Mouse (Mus musculus) ovary, postnatal 36 days (tissue): ENCODE measurements around the gene Stab1.

Source experiments
- DNase-seq: peaks from one replicate; pipeline ENCODE4 v3.0.0; 2022; ENCODE audit warnings: low spot score, mixed read lengths

Stab1 gene

DNA sequence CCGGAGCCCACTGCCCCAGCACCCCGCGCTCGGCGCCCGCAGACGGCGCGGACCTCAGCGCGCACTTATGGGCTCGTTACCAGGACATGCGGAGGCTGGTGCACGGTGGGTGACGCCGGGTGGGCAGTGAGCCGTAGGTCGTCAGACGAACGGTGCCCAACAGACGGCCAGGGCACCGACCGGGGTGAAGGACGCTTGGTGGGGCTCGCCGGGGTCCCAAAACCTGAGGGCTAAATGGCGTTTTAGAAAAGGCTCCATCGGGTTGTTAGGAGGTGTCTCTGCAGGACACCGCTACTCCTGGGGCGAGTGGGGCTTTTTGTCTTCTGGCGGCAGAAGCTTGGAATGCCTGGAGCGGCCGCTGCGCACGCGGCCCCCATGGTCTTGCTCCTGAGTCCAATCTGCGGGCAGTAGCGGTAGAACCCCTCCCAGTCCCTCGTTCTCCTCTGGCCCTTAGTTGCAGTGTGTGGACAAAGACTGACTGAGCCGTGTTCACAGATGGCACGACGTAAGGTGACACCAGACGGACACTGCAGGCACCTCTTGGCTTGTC is 37.1 kb downstream of the Stab1 start:
- peak; percentile 34 for DNase-seq

DNA sequence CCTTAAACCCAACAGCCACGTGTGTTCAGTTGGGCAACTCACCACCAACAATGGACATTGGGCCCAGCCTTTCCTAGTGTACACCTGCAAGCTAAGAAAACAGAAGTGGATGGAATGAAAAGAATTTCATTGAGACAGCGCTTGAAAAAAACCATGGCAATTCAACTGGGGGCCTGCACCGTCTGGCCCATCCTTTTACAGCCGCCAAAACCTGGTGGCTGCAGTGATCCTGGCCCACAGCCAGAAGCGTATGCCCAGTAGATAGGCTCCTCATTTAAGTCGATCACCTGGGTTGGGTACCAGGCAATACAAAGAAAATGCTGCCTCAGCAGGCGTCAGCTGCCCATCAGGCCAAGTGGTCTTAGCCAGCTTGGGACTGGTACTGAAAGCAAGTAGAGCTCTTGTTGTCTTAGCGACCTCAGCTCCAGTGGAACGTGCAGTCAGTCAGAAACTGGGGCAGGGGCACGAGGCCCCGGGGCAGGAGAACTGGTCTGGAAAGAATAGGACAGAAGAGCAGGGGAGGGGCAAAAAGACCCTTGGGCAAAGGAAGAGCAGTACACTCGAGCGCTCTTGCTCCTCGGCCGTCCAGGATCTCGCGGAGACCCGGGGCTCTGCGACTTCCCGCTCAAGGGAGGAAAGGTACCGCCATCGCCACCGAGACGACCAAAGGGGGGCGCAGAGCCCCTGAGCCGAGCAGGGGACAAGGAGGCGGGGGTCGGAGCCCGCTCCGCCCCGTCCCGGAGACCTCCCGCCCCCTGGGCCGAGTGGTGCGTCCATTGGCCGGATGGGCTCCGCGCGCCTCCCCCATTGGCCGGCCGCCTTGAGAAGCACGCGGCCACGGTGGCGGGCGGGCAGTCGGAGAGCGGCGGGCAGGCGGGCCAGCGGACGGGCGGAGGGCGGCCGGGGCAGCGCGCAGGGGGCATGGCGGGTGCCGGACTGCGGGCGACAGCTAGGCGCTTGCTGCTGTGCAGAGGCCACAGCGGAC is 37.9 kb downstream of the Stab1 start, which contains the start of gene Nt5dc2:
Nt5dc2 (plus strand) TSS at position 818 of the 985 bp plus-strand sequence.
- peak; percentile 92 for DNase-seq

DNA sequence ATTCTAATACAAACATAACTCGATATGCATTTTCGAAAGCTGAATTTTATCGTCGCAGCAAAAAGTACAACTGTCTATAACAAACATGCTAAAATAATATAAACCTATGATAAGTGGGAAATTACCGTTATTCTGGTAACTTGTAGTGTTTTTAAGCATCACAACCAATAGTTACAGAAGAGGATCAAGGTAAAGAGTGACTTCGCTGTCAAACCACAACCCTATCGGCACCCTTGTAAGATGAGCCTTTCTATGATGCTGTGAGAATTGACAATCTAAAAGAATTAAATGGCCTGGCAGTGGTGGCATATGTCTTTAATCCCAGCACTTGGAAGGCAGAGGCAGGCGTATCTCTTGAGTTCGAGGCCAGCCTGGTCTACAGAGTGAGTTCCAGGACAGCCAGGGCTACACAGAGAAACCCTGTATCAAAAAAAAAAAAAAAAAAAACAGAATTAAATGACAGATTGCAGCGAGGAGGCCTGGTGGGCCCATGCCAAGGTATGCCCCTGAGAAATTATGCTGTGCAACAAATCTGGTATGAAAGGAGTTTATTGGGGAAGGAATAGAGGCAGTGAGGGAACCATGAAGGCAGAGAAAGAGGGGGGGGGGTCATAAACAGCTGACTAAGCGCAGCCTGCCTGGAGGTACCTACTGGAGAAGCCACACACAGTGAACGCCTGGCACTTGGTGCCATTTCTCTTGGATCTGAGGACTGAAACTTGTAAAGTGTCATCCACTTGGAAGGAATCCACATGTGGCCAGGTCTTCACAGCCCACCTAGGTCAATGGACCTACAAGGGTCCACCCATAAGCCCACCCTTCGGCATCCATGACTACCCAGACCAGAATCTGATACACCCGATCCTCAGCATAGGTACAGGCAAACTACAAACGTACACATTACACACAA is 38.9 kb downstream of the Stab1 start:
- no peak for DNase-seq

DNA sequence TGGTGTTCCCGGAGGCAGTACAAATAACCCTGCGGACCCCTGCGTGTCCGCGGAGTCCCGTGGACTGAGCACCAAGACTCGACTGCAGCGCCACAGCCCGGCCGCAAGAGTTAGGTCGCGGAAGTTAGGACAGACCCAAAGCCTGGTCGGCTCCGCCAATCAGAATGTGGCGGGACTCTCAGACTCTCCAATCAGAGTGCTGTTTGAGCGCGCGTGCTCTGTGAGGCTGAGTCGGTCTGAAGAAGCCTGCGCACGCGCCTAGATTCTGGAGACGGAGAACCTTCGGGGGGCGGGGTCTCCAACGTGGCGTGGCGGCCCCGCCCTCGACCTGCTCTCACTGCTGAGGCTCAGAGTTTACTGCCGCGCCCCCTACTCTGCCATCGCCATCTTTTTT is 39.6 kb downstream of the Stab1 start, which contains the start of gene Smim4:
Smim4 (minus strand) TSS at position 131 of the 394 bp plus-strand sequence.
- DNase-seq: peak; percentile 96

DNA sequence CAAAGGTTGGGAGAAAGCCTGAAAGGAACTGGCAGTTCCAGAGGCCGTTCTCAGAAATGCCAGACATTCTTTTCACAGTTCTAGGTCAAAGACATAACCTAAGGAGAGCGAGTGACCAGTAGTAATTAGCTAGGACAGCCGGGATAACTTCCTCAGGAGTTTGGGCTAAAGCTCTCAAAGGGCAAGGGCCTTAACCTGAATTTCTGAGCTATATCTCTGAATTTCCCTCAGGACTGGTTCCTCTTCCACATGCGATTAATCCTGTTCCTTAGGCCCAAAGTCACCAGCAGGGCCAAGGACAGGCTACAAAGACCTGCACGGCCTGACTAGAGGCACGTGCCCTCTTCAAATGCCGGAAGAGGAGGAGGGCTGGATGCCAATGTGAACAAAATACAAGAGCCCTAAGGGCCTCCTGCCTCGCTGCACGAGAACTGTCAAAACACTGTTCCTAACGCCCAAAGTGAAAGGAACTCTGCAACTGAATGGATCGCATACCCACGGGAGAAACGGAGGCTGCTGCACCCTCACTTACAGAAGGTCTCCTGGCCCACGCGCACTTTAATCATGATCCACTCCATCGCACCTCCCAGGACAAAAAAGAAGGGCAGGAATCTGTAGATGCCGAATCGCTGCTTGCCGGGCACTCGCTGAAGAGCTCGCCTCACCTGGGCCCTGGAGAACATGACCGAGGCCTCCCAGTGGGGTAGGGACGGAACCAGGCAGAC is 40.2 kb downstream of the Stab1 start:
- peak; percentile 46 for DNase-seq

DNA sequence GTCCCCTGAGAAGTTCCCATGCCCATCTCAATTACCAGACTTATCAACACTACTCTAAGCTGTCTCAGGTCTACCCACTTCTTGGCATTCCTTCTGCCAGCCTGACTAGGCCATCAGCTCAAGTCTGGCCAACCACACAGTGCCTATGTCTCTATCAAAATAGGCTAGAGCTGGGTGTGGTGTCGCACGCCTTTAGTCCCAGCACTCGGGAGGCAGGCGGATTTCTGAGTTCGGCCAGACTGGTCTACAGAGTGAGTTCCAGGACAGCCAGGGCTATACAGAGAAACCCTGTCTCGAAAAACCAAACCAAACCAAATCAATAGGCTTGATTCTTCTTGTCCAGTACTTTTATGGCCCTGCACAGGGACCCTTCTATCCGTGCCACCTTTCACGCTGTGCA is 41.6 kb downstream of the Stab1 start:
- DNase-seq: no peak

DNA sequence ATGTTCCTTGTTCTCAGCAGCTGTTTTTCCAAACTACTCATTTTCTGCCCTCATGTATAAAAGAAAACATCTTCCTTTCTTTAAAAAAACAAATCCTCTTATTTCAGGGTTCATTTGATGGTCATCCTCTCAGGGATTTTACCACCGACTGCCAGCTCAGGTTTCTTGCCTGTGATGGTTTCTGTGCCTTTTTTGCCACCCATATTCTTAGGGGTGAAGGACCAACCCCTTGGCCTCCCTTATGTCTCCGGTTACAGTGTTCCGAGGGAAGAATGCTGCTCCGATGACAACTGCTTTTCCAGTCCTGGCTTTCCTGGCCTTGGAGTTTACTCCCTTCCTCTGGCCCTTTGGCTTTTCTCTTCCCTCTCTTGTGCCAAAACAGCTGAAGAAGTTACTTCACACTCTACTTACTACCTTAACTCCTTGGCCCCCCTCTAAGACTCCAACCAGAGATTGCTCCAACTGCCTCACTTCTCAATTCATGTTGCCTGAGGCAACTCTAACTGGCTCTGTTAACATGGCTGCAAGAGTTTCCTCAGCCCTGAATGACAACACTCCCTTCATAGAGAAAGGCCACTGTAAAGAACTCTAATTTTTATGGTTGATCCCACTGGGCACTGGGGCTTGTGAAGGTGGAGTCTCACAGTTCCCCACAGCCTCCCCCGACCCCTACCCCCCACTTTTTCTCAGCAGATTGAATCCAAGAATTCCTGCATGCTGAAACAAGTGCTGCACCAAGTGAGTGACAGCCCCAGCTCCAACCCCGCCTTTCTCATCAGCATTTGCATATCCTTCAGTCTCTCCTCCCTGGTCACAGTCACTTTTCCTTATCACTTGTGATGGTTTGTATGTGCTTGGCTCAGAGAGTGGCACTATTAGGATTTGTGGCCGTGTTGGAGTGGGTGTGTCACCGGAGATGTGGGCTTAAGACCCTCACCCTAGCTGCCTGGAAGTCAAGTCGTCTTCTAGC is 43.0 kb downstream of the Stab1 start:
- no peak for DNase-seq

DNA sequence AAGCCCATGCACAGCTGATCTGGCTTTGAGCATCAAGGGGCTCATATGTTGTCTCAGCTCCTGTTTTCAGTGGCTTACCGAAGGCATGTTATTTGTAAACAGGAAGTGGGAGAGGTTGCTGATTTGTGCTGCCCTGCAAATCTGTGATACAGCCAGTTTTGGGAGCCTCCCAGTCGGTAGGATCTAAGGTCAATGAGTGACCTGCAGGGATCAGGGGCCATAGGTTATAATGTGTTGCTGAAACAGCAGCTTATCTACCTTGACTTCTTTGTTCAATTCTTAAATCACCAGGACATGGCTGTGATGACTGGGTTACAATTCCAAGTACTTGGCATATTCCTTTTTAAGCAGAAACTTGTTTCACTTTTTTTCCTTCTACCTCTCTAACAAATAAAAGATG is 52.9 kb downstream of the Stab1 start:
- no peak for DNase-seq

DNA sequence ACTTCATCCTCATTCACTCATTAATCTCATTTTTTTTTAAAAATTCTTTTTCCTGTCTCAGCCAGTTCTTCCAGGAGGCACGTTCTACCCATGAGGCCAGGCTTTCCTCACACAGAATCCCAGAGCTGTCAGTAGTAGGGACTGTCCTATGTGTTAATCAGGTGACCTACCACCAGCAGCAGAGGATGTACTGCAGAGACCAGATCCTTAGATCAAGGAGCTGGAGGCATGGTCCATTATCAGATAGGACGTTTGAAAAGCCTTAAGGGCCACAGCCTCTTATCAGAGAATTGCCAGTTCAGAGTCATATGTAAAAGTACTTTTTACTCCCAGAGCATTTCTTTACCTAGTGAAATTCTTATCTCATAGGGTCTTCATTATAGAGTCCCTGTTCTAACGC is 54.4 kb downstream of the Stab1 start:
- DNase-seq: no peak

DNA sequence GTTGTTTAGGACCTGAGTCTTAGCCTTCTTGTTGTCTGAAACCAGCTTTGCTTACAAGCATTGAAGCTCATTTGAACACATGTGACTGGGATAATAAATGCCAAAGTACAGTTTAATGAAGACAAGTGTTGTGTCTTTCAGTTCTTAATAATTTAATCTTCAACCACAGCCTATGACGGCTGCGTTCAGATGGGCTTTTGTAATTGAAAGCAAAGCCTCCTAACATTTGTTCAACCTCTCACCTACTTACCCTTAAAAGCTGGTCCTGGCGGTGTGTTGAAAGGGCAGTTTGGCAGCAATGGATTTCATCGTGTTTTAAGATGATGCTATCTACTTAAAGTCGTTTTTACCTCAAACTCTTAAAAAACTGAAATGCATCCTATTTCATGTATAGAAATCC is 56.3 kb downstream of the Stab1 start:
- DNase-seq: no peak

DNA sequence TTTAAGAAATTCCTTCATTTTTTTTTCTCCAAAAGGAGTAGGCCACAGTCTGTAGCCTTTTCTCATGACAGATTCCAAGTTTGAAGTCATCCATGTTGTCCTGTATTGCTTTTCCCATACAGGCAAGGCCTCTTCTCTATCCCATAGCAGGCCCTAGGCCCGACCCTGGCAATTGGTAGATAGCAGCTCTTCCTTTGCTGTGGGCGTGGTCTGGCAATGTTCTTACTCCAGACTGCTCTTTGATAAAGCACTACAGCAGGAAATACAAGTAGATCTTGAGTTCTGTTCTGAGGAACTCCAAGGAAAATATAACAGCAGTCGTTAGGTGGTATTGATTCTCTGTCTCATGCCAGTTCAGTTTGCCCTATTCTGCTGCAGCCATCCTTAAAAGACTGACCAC is 57.8 kb downstream of the Stab1 start:
- DNase-seq: no peak

DNA sequence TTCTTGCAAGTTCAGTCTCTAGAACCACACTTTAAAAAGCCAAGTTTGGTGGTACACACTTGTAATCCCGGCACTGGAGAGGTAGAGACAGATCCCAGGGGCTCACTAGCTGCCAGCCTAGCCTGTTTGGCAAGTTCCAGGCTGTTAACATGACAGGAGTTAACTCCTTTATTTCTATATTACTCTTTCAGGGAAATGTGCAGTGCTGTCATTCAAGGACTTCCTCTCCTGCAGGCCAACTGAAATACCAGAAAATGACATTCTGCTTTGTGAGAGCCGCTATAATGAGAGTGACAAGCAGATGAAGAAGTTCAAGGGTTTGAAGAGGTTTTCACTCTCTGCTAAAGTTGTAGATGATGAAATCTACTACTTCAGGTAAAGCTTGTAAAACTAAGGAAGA is 63.3 kb downstream of the Stab1 start:
- DNase-seq: no peak

DNA sequence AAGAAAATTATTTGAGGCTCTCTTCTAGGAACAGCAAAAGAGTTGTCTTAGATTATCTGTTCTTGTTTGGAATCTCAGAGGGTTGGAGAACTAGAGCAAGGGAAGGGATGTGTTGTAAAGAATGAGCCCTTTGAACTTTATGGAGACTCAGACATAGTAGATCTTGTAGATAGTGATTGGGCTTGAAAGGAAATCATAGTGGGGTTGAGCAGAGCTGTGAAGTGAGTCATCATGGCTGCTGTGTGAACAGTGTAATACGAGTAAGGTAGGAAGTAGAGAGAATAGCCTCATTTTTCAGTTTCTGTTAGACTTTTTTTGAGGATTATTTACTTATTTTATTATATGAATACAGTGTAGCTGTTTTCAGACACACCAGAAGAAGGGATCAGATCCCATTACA is 78.5 kb downstream of the Stab1 start:
- no peak for DNase-seq
